Comparison of ENCODE assay signal across 10 mouse cellular contexts in genomic region chr13:104632427-104633167, GRCm38 (mm10).
DNase-seq lines count a peak whose midpoint lies in the region; ATAC-seq and TF ChIP-seq lines count a peak whose summit lies in the region.
"Had no signal": no experiment of that assay in that cellular context is flagged by ENCODE, and none has a peak within 500 bp of the region (broad histone marks: within the 10 kb centered on the region; RNA-seq: fewer than 3 reads in every experiment).

No protein-coding gene starts in this region.

- no peak overlapping the region for H3K4me3 ChIP-seq in embryonic facial prominence, embryonic 13.5 days
- no peak overlapping the region for H3K4me3 ChIP-seq in embryonic facial prominence, embryonic 10.5 days
- H3K4me3 ChIP-seq in layer of hippocampus, adult 2 months: no peak overlapping the region
- H3K4me3 ChIP-seq in forebrain, postnatal 0 days (ENCODE audit: low read depth, low read length): no peak overlapping the region
- H3K4me3 ChIP-seq in limb, embryonic 10.5 days: no peak overlapping the region
- H3K4me3 ChIP-seq: midbrain, embryonic 10.5 days had no signal

- no peaks in the 10 kb centered on the region for H3K27me3 ChIP-seq in embryonic facial prominence, embryonic 13.5 days
- no peaks in the 10 kb centered on the region for H3K27me3 ChIP-seq in embryonic facial prominence, embryonic 10.5 days (replicated peaks; ENCODE audit: low read depth, poor library complexity, severe bottlenecking)
- no peaks in the 10 kb centered on the region for H3K27me3 ChIP-seq in forebrain, postnatal 0 days (ENCODE audit: insufficient read depth, low read length)
- no peaks in the 10 kb centered on the region for H3K27me3 ChIP-seq in limb, embryonic 10.5 days (ENCODE audit: low read depth, poor library complexity, severe bottlenecking)

- no peaks in the 10 kb centered on the region for H3K9me3 ChIP-seq in embryonic facial prominence, embryonic 13.5 days
- no peaks in the 10 kb centered on the region for H3K9me3 ChIP-seq in embryonic facial prominence, embryonic 10.5 days
- no peaks in the 10 kb centered on the region for H3K9me3 ChIP-seq in forebrain, postnatal 0 days (ENCODE audit: low read length)
- no peaks in the 10 kb centered on the region for H3K9me3 ChIP-seq in limb, embryonic 10.5 days (replicated peaks)
- H3K9me3 ChIP-seq: midbrain, embryonic 10.5 days had no signal

- TF ChIP-seq CTCF in layer of hippocampus, adult 2 months (conservative IDR thresholded peaks at IDR 0.05): no peak
- no peak for TF ChIP-seq CTCF in forebrain, postnatal 0 days (IDR thresholded peaks at IDR 0.05; ENCODE audit: low read depth)

- H3K4me2 ChIP-seq in embryonic facial prominence, embryonic 13.5 days: no peak overlapping the region
- H3K4me2 ChIP-seq in forebrain, postnatal 0 days (ENCODE audit: low read depth): no peak overlapping the region

- H3K36me3 ChIP-seq in embryonic facial prominence, embryonic 13.5 days: no peaks in the 10 kb centered on the region
- H3K36me3 ChIP-seq in embryonic facial prominence, embryonic 10.5 days (replicated peaks): peaks cover 11% of the 10 kb centered on the region; the same call in 1 of the 2 replicates
- H3K36me3 ChIP-seq in forebrain, postnatal 0 days (ENCODE audit: insufficient read depth): 0 out of 2 replicates have a peak, but pooled peaks cover 3% of the 10 kb centered on the region
- H3K36me3 ChIP-seq in limb, embryonic 10.5 days: peaks cover 8% of the 10 kb centered on the region; the same call in 1 of the 2 replicates

- H3K4me1 ChIP-seq in embryonic facial prominence, embryonic 13.5 days: peaks cover 17% of the 10 kb centered on the region
- H3K4me1 ChIP-seq in embryonic facial prominence, embryonic 10.5 days: peaks cover 35% of the 10 kb centered on the region
- no peaks in the 10 kb centered on the region for H3K4me1 ChIP-seq in forebrain, postnatal 0 days (ENCODE audit: insufficient read depth)
- peaks cover 58% of the 10 kb centered on the region for H3K4me1 ChIP-seq in limb, embryonic 10.5 days

- DNase-seq in embryonic facial prominence, embryonic 10.5 days (ENCODE audit: low spot score): no peak
- DNase-seq in layer of hippocampus, adult 2 months (ENCODE audit: low spot score in 2 of 2): no peak
- no peak for DNase-seq in layer of hippocampus, postnatal 10 days (ENCODE audit: low spot score in 2 of 2)
- no peak for DNase-seq in forebrain, postnatal 0 days
- no peak for DNase-seq in limb, embryonic 10.5 days (ENCODE audit: low spot score)
- no peak for DNase-seq in embryo, embryonic 10 days (ENCODE audit: low spot score)
- DNase-seq in adrenal gland, postnatal 25 days: no peak
- DNase-seq: adrenal gland, adult 8-10 months had no signal

- no peak for ATAC-seq in embryonic facial prominence, embryonic 13.5 days (ENCODE audit: insufficient number of reproducible peaks, insufficient read depth, low FRiP score, low TSS enrichment, low read depth)
- peak; percentile 63; the same call in 1 of the 2 replicates for ATAC-seq in forebrain, postnatal 0 days

- H3K27ac ChIP-seq in embryonic facial prominence, embryonic 13.5 days: peak overlapping the region; percentile 29; the same call in 1 of the 2 replicates
- no peak overlapping the region for H3K27ac ChIP-seq in embryonic facial prominence, embryonic 10.5 days (replicated peaks)
- H3K27ac ChIP-seq in layer of hippocampus, adult 2 months: peak overlapping the region; percentile 56
- H3K27ac ChIP-seq in forebrain, postnatal 0 days (ENCODE audit: low read depth, low read length): no peak overlapping the region
- peak overlapping the region; percentile 81; the same call in 1 of the 2 replicates for H3K27ac ChIP-seq in limb, embryonic 10.5 days

- no peak overlapping the region for H3K9ac ChIP-seq in embryonic facial prominence, embryonic 13.5 days
- no peak overlapping the region for H3K9ac ChIP-seq in forebrain, postnatal 0 days

- WGBS in embryonic facial prominence, embryonic 13.5 days: 44% methylated on average over 7 of the region's 7 CpGs
- 58% methylated on average over 7 of the region's 7 CpGs for WGBS in embryonic facial prominence, embryonic 10.5 days
- 31% methylated on average over 7 of the region's 7 CpGs for WGBS in forebrain, postnatal 0 days
- WGBS in limb, embryonic 10.5 days: 78% methylated on average over 7 of the region's 7 CpGs

Comparison
In these comparisons a context has a peak if more than half of its experiments do, and no peak if none do; other contexts are left out.
1. H3K27ac ChIP-seq: peak in embryonic facial prominence, embryonic 13.5 days (single experiment), layer of hippocampus, adult 2 months (single experiment) and limb, embryonic 10.5 days (single experiment); none in embryonic facial prominence, embryonic 10.5 days (single experiment) and forebrain, postnatal 0 days (single experiment).